Mouse (Mus musculus): Measurements from ENCODE around the gene Acot3.

Acot3 gene

DNA sequence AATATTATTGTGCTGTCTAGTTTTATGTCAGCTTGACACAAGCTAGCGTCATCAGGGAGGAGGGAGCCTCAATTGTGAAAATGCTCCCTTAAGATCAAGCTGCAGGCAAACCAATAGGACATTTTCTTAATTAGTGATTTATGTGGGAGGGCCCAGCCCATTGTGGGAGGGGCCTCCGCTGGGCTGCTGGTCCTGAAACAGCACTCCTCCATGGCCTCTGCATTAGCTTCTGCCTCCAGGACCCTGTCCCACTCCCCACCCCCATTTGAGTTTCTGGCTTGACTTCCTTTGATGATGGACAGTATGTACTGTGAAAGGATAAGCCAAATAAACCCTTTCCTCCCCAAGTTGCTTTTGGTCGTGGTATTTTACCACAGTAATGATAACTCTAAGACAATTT lies 55.1 kb downstream of the Acot3 start:
- DNase-seq, result no peak

DNA sequence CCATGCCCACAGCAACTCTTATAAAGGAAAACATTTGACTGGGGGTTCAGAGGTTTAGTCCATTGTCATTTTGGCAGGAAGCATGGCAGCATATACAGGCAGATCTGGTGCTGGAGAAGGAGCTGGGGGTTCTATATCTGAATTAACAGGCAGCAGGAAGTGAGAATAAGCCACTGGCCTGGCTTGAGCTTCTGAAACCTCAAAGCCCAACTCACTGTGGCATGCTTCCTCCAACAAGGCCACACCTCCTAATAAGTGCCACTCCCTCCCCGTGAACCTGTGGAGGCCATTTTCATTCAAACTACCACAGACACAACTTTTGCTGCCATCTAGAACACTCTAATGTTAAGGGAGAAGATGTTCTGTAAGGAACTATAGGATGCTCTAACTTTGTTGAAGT lies 55.7 kb downstream of the Acot3 start:
- no peak for DNase-seq

- no peak for DNase-seq
These were observed 58.0 kb downstream of the Acot3 start for GRCm38 (mm10) chr12:84109924-84110323.

Data from right cerebral cortex, postnatal 4 days (tissue).